ENCODE assay signal across 20 mouse cellular contexts in genomic region chr19:27553266-27553665, GRCm38 (mm10).
"Had no signal": no experiment of that assay in that cellular context is flagged by ENCODE, and none has a peak within 500 bp of the region (broad histone marks: within the 10 kb centered on the region; RNA-seq: fewer than 3 reads in every experiment).

No protein-coding gene starts in this region.

- H3K27ac ChIP-seq: kidney, embryonic 15.5 days; limb, embryonic 10.5 days; limb, embryonic 13.5 days; liver, embryonic 12.5 days; liver, embryonic 15.5 days; midbrain, embryonic 12.5 days; neural tube, embryonic 13.5 days had no signal

- H3K4me2 ChIP-seq: kidney, embryonic 15.5 days; limb, embryonic 13.5 days; liver, embryonic 12.5 days; liver, embryonic 15.5 days; midbrain, embryonic 12.5 days; neural tube, embryonic 13.5 days had no signal

- H3K9ac ChIP-seq: kidney, embryonic 15.5 days; limb, embryonic 13.5 days; liver, embryonic 12.5 days; liver, embryonic 15.5 days; midbrain, embryonic 12.5 days; neural tube, embryonic 13.5 days had no signal

- H3K9me3 ChIP-seq: kidney, embryonic 15.5 days; limb, embryonic 10.5 days; limb, embryonic 13.5 days; liver, embryonic 12.5 days; liver, embryonic 15.5 days; midbrain, embryonic 12.5 days; neural tube, embryonic 13.5 days had no signal

- H3K36me3 ChIP-seq: kidney, embryonic 15.5 days; limb, embryonic 10.5 days; limb, embryonic 13.5 days; liver, embryonic 12.5 days; liver, embryonic 15.5 days; midbrain, embryonic 12.5 days; neural tube, embryonic 13.5 days had no signal

- H3K4me1 ChIP-seq: kidney, embryonic 15.5 days; limb, embryonic 10.5 days; limb, embryonic 13.5 days; liver, embryonic 12.5 days; liver, embryonic 15.5 days; midbrain, embryonic 12.5 days; neural tube, embryonic 13.5 days had no signal

- H3K27me3 ChIP-seq: kidney, embryonic 15.5 days; limb, embryonic 13.5 days; liver, embryonic 12.5 days; liver, embryonic 15.5 days; neural tube, embryonic 13.5 days had no signal

- ATAC-seq: liver, embryonic 12.5 days; midbrain, embryonic 16.5 days had no signal

- H3K4me3 ChIP-seq: kidney, embryonic 15.5 days; limb, embryonic 10.5 days; limb, embryonic 13.5 days; liver, embryonic 12.5 days; liver, embryonic 15.5 days; midbrain, embryonic 12.5 days; myocyte; neural tube, embryonic 13.5 days had no signal

- DNase-seq: kidney, adult 11 months; kidney, adult 8-10 months; kidney, postnatal 10 days; kidney, postnatal 36 days; layer of hippocampus, postnatal 36 days; liver; lung, adult 2 months; lung, postnatal 10 days; lung, postnatal 4 days; thymus, adult 18-20 months; thymus, postnatal 36 days had no signal
